Mouse (Mus musculus) liver, embryonic 14.5 days (tissue): ENCODE data around the gene Cpeb3.

Experiments
- CTCF ChIP-seq: IDR thresholded peaks from 2 replicates; pipeline ENCODE4 v1.5.1; 2016; ENCODE audit warnings: antibody characterized with exemption, low read depth, control low read depth
- EP300 ChIP-seq: IDR thresholded peaks from 2 replicates; pipeline ENCODE4 v1.6.1; 2016; ENCODE audit warnings: antibody characterized with exemption, low read depth

GRCm38 (mm10) chr19:37156040-37156439 is 52.4 kb downstream of the Cpeb3 start:
- TF ChIP-seq CTCF (no peak), EP300 (no peak)
